12 mouse cellular contexts compared by ENCODE assay signal in genomic region chrX:23556271-23556670, GRCm38 (mm10).
A peak's percentile ranks its signal among the peaks of the same experiment; 100 is the strongest.
DNase-seq lines count a peak whose midpoint lies in the region; ATAC-seq and TF ChIP-seq lines count a peak whose summit lies in the region.
"Had no signal": no experiment of that assay in that cellular context is flagged by ENCODE, and none has a peak within 500 bp of the region (broad histone marks: within the 10 kb centered on the region; RNA-seq: fewer than 3 reads in every experiment).

No protein-coding gene starts in this region.

- no peak overlapping the region for H3K4me3 ChIP-seq in kidney, embryonic 14.5 days (ENCODE audit: low read length)
- H3K4me3 ChIP-seq in kidney, embryonic 16.5 days (ENCODE audit: low read length): no peak overlapping the region
- H3K4me3 ChIP-seq in embryonic facial prominence, embryonic 15.5 days (replicated peaks): no peak overlapping the region
- H3K4me3 ChIP-seq in heart, embryonic 15.5 days: no peak overlapping the region
- H3K4me3 ChIP-seq in midbrain, postnatal 0 days (ENCODE audit: low read depth, low read length): no peak overlapping the region
- H3K4me3 ChIP-seq: embryonic facial prominence, embryonic 13.5 days had no signal

- 80% methylated on average over 1 of the region's 1 CpGs for WGBS in kidney, embryonic 14.5 days
- whole genome bisulfite sequencing in kidney, embryonic 16.5 days: 47% methylated on average over 1 of the region's 1 CpGs
- 58% methylated on average over 1 of the region's 1 CpGs for WGBS in embryonic facial prominence, embryonic 15.5 days
- whole genome bisulfite sequencing in heart, embryonic 15.5 days: 39% methylated on average over 1 of the region's 1 CpGs
- 50% methylated on average over 1 of the region's 1 CpGs for WGBS in midbrain, postnatal 0 days

- no peaks in the 10 kb centered on the region for H3K27me3 ChIP-seq in kidney, embryonic 14.5 days (ENCODE audit: control insufficient read depth, insufficient read depth, low read length)
- no peaks in the 10 kb centered on the region for H3K27me3 ChIP-seq in kidney, embryonic 16.5 days (ENCODE audit: insufficient read depth, low read length)
- H3K27me3 ChIP-seq in embryonic facial prominence, embryonic 15.5 days: no peaks in the 10 kb centered on the region
- H3K27me3 ChIP-seq in heart, embryonic 15.5 days: no peaks in the 10 kb centered on the region
- H3K27me3 ChIP-seq in midbrain, postnatal 0 days (ENCODE audit: insufficient read depth, low read length): no peaks in the 10 kb centered on the region
- H3K27me3 ChIP-seq: embryonic facial prominence, embryonic 13.5 days had no signal

- DNase-seq in midbrain, postnatal 0 days (ENCODE audit: low spot score): no peak
- DNase-seq: cerebellum, adult 11-12 months; lung, postnatal 36 days; right cerebral cortex, postnatal 25 days; thymus, adult 18-20 months had no signal

- H3K9me3 ChIP-seq in kidney, embryonic 14.5 days (ENCODE audit: control insufficient read depth, low read length): no peaks in the 10 kb centered on the region
- H3K9me3 ChIP-seq in kidney, embryonic 16.5 days (ENCODE audit: low read length): no peaks in the 10 kb centered on the region
- H3K9me3 ChIP-seq in embryonic facial prominence, embryonic 15.5 days (replicated peaks): no peaks in the 10 kb centered on the region
- no peaks in the 10 kb centered on the region for H3K9me3 ChIP-seq in heart, embryonic 15.5 days (replicated peaks)
- H3K9me3 ChIP-seq in midbrain, postnatal 0 days (ENCODE audit: low read length): no peaks in the 10 kb centered on the region
- H3K9me3 ChIP-seq: embryonic facial prominence, embryonic 13.5 days had no signal

- TF ChIP-seq CTCF in midbrain, postnatal 0 days (IDR thresholded peaks at IDR 0.05): no peak

- no peak overlapping the region for H3K4me2 ChIP-seq in kidney, embryonic 14.5 days (replicated peaks; ENCODE audit: low read depth, low read length)
- no peak overlapping the region for H3K4me2 ChIP-seq in kidney, embryonic 16.5 days (replicated peaks; ENCODE audit: low read depth, low read length)
- H3K4me2 ChIP-seq in embryonic facial prominence, embryonic 15.5 days (replicated peaks): no peak overlapping the region
- no peak overlapping the region for H3K4me2 ChIP-seq in heart, embryonic 15.5 days
- no peak overlapping the region for H3K4me2 ChIP-seq in midbrain, postnatal 0 days (ENCODE audit: low read depth, low read length, poor library complexity, severe bottlenecking)
- H3K4me2 ChIP-seq: embryonic facial prominence, embryonic 13.5 days had no signal

- H3K4me1 ChIP-seq in kidney, embryonic 14.5 days (ENCODE audit: control insufficient read depth, insufficient read depth, low read length): no peaks in the 10 kb centered on the region
- H3K4me1 ChIP-seq in kidney, embryonic 16.5 days (ENCODE audit: insufficient read depth, low read length): no peaks in the 10 kb centered on the region
- H3K4me1 ChIP-seq in embryonic facial prominence, embryonic 15.5 days: no peaks in the 10 kb centered on the region
- no peaks in the 10 kb centered on the region for H3K4me1 ChIP-seq in heart, embryonic 15.5 days (replicated peaks)
- H3K4me1 ChIP-seq in midbrain, postnatal 0 days (ENCODE audit: insufficient read depth, low read length): no peaks in the 10 kb centered on the region
- H3K4me1 ChIP-seq: embryonic facial prominence, embryonic 13.5 days had no signal

- ATAC-seq in kidney, embryonic 14.5 days (ENCODE audit: low FRiP score, low TSS enrichment): 0 out of 2 replicates have a peak, but pooled peaks have one; percentile 60
- ATAC-seq in kidney, embryonic 16.5 days (ENCODE audit: low FRiP score, low TSS enrichment): no peak
- ATAC-seq in embryonic facial prominence, embryonic 15.5 days (ENCODE audit: insufficient number of reproducible peaks, low FRiP score, low TSS enrichment, low read depth): peak; percentile 51; the same call in 1 of the 2 replicates
- peak; percentile 55; the same call in 1 of the 2 replicates for ATAC-seq in heart, embryonic 15.5 days (replicated peaks; ENCODE audit: insufficient number of reproducible peaks, insufficient read depth, low FRiP score, low read depth)
- peak; percentile 50; the same call in 1 of the 2 replicates for ATAC-seq in megakaryocyte progenitor cell, adult 5-6 weeks (replicated peaks; ENCODE audit: poor library complexity)
- no peak for ATAC-seq in cerebellum, adult (ENCODE audit: insufficient number of reproducible peaks, low FRiP score, low TSS enrichment)
- ATAC-seq in midbrain, postnatal 0 days (ENCODE audit: low FRiP score): no peak

- H3K36me3 ChIP-seq in kidney, embryonic 14.5 days (ENCODE audit: control insufficient read depth, insufficient read depth, low read length): no peaks in the 10 kb centered on the region
- H3K36me3 ChIP-seq in kidney, embryonic 16.5 days (ENCODE audit: insufficient read depth, low read length): no peaks in the 10 kb centered on the region
- H3K36me3 ChIP-seq in embryonic facial prominence, embryonic 15.5 days: no peaks in the 10 kb centered on the region
- H3K36me3 ChIP-seq in heart, embryonic 15.5 days: no peaks in the 10 kb centered on the region
- no peaks in the 10 kb centered on the region for H3K36me3 ChIP-seq in midbrain, postnatal 0 days (ENCODE audit: insufficient read depth, low read length)
- H3K36me3 ChIP-seq: embryonic facial prominence, embryonic 13.5 days had no signal

- no peak overlapping the region for H3K27ac ChIP-seq in kidney, embryonic 14.5 days (ENCODE audit: low read depth, low read length)
- H3K27ac ChIP-seq in kidney, embryonic 16.5 days (ENCODE audit: low read length): no peak overlapping the region
- peak overlapping the region; percentile 39; the same call in 1 of the 2 replicates for H3K27ac ChIP-seq in embryonic facial prominence, embryonic 15.5 days (replicated peaks)
- H3K27ac ChIP-seq in heart, embryonic 15.5 days: no peak overlapping the region
- H3K27ac ChIP-seq in midbrain, postnatal 0 days (ENCODE audit: low read depth, low read length): no peak overlapping the region
- H3K27ac ChIP-seq: embryonic facial prominence, embryonic 13.5 days had no signal

- H3K9ac ChIP-seq in kidney, embryonic 14.5 days (ENCODE audit: low read depth, low read length): no peak overlapping the region
- no peak overlapping the region for H3K9ac ChIP-seq in kidney, embryonic 16.5 days (replicated peaks; ENCODE audit: low read length)
- H3K9ac ChIP-seq in embryonic facial prominence, embryonic 15.5 days: no peak overlapping the region
- no peak overlapping the region for H3K9ac ChIP-seq in heart, embryonic 15.5 days
- H3K9ac ChIP-seq in midbrain, postnatal 0 days (replicated peaks; ENCODE audit: low read length, poor library complexity, severe bottlenecking): no peak overlapping the region
- H3K9ac ChIP-seq: embryonic facial prominence, embryonic 13.5 days had no signal

Comparison
In these comparisons a context has a peak if more than half of its experiments do, and no peak if none do; other contexts are left out.
1. ATAC-seq: peak in kidney, embryonic 14.5 days (single experiment), embryonic facial prominence, embryonic 15.5 days (single experiment), heart, embryonic 15.5 days (single experiment) and megakaryocyte progenitor cell, adult 5-6 weeks (single experiment); none in kidney, embryonic 16.5 days (single experiment), cerebellum, adult (single experiment) and midbrain, postnatal 0 days (single experiment).